Mouse (Mus musculus) kidney, postnatal 10 days (tissue): Measurements from ENCODE around the gene Prc1.
"Not testable (repeated sequence)": the region's sequence is repeated elsewhere in the genome, so short reads cannot be mapped to it uniquely, and the experiment has no call there.

Experiments used
- DNase-seq: peaks from one replicate; pipeline ENCODE4 v3.0.0; 2021; ENCODE audit warnings: mixed read lengths

Prc1 gene

GRCm38 (mm10) chr7:80287736-80288135 is 6.5 kb upstream of the Prc1 start:
- DNase-seq = no peak

- DNase-seq = no peak
Observed at GRCm38 (mm10) chr7:80294764-80295648, 756 bp downstream of the Prc1 start.

GRCm38 (mm10) chr7:80296462-80296861 is 2.2 kb downstream of the Prc1 start:
- DNase-seq = no peak

DNA sequence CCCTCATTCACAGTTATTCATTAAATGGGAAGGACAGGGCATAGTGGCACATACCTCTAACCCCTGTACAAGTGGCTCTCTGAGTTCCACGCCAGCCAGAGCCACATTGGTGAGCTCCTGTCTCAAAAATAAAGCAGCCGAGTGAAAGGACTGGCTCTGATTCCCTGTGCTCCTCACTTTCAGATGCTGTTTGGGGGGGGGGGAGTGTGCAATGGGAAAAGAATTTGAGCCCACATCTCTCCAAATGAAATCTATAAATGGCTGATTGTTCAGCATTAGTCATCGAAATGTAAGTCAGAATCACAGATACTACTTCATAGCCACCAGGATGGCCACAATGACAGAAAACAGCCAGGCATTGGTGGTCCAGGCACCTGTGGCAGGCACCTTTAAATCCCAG is 2.8 kb downstream of the Prc1 start:
- DNase-seq = no peak

GRCm38 (mm10) chr7:80298754-80299153 is 4.5 kb downstream of the Prc1 start:
- DNase-seq = no peak

DNA sequence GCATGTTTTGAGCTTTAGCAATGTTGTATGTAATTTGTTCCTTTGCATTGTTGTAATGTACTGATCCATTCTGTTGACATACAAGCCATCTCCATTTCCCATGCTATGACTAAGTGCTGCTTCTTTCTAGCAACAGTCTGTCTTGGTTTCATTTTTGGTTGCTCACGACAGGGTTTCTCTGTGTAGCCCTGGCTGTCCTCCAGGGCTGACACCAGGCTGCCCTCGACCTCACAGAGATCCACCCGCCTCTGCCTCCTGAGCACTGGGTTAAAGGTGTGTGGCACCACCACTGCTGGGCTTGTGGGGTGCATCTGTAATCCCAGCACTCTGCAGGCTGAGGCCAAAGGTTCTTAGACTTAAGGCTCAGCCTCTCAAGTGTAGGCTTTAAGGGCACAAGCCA is 5.3 kb downstream of the Prc1 start:
- DNase-seq = no peak

DNA sequence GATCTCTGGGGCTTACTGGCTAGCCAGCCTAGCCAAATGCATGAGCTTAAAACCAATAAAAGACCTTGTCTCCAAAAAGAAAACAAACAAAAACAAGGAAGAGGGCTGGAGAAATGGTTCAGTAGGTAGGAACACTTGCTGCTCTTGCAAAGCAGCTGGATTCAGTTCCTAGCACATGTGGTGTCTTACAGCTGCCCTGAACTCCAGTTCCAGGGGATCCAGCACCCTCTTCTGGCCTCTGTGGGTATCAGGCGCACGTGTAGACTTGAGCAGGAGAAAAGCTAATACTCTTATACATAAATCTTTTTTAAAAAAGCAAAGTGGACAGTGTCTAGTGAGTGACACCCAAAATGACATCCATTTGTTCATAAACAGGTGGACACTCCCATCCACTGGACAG is 7.3 kb downstream of the Prc1 start:
- no peak for DNase-seq

DNA sequence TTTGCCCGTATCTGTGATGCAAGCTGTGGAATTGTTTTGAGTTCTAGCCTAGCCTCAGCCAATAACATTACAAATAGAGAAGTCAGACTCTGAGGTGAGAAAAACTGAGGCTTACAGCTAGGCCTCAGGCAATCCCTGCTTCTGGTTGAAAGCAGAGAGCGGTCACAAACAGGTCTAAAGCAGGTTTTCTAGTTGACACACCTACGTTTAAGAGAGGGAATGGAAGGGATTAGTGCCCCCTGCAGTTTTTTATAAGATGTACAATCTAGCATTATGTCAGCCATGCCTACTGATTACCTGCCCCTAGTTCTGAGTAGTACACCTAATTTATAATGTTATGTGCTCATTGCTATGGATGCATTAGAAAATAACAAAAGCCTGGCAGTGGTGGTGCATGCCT is 13.5 kb downstream of the Prc1 start:
- no peak for DNase-seq

DNA sequence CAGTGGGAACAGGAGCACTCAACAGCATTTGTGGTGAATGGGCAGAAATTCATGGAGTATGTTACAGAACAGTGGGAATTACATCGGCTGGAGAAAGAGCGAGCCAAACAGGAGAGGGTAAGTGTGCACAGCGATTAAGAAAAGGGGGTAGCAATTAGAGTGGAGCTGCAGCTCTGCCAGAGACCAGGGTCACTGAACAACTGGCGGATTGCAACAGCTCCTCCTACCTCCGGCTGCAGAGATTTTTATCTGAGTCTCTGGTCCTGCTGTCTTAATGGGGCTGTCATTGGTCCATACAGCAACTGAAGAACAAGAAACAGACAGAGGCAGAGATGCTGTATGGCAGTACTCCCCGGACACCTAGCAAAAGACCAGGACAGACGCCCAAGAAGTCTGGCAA is 16.5 kb downstream of the Prc1 start:
- DNase-seq = no peak

- DNase-seq = no peak
Observed at GRCm38 (mm10) chr7:80315733-80316132, 21.5 kb downstream of the Prc1 start.

DNA sequence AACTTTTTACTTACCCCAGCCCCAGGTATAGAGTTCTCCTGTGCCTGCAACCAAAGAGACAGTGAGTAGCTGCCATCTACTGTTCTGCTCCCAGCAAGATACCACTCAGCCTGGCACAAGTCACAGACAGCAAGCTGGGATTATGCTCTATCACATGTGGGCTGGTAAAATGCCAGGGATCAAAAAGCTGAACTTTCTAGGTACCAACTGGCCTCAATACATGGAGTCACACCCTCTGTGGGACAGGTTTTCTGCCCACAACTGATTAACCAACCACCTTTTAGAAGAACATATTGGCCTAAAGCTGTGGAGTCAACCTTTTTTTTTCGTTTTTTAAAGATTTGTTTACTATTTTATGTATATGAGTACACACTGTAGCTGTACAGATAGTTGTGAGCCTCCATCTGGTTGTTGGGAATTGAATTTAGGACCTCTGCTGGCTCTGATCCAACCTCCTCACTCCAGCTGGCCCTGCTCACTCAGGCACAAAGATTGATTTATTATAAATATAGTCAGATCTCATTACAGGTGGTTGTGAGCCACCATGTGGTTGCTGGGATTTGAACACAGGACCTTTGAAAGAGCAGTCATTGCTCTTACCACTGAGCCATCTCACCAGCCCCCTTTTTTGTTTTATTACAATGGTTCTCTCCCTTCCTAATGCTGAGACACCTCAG is 23.3 kb downstream of the Prc1 start:
- DNase-seq = no peak

DNA sequence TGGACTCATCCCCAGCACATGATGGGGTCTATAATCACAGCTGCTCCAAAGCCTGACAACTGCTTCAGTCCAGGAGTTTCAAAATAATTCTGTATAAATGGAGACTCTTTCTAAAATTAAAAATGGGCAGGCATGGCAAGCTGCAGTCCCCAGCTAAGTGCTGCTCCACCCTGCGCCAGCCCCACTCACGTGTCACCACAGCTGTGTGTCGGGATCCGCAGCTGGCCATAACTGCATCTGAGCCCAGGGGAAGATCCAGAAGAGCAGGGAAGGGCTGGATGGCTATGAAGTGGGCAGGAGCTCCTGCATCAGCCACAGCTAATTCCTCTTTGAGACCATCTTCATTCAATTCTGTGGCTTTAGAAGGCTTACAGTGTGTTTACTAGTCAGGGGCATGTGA is 24.4 kb downstream of the Prc1 start:
- DNase-seq = no peak

- DNase-seq = no peak
Observed at GRCm38 (mm10) chr7:80319846-80320496, 25.7 kb downstream of the Prc1 start.

DNA sequence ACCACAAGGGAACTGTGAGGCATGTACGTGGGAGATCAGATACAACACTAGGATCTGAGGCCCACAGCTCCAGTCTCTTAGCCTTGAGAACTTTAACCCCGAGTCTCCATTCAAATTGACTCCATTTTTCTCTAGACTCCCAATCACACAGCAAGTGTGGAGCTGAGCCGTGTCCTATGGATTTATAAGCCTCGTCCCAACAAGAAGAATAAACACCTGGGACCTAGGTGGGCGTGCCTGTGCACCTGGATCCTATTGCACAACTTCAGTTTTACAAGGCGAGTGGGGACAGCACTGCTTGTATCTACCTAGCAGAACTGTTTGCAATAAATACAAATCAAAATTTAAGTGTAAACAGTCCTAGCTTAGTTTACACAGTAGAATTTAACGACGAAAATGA is 29.1 kb downstream of the Prc1 start:
- no peak for DNase-seq

GRCm38 (mm10) chr7:80324043-80324815 is 30.0 kb downstream of the Prc1 start, which contains the start of gene Rccd1:
Gene Rccd1, minus strand, starts transcription at chr7:80324454.
- DNase-seq = peak; percentile 98

DNA sequence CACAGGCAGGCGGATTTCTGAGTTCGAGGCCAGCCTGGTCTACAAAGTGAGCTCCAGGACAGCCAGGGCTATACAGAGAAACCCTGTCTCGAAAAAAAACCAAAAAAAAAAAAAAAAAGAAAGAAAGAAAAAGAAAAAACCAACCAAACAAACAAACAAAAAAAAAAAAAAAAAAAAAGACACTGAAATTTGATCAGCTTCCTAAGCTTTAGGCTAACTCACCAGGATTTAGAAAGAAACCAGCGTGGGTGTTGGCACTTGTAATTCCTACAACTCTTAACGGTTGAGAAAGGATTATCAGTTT is 30.5 kb downstream of the Prc1 start:
- not testable (repeated sequence) for DNase-seq

DNA sequence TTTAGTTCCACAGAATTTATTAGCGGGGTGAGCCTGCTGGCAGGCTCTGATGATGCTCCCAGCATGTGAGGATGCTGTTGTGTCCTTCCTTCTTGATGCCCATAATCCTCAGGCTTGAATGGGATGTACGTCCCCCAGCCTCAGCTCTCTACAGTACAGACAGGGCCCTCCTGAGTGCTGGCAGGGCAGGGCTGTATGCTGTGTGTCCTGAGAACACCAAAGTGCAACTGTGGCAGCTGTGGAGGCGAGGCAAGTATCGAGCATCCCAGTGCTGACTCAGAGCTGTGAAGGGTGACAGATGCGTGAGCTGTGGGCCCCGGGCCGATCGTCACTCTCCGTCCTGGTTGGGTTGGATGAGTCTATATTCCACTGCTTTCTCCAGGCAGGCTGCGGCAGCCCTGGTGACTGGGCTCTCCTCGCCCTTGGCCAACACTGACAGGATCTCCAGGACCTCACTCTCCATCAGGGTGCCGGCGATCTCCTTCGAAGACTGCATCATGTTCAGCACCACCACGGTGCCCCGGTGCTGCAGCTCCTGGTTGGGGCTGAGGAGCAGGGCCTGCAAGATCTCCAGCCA is 31.1 kb downstream of the Prc1 start:
- DNase-seq = no peak

DNA sequence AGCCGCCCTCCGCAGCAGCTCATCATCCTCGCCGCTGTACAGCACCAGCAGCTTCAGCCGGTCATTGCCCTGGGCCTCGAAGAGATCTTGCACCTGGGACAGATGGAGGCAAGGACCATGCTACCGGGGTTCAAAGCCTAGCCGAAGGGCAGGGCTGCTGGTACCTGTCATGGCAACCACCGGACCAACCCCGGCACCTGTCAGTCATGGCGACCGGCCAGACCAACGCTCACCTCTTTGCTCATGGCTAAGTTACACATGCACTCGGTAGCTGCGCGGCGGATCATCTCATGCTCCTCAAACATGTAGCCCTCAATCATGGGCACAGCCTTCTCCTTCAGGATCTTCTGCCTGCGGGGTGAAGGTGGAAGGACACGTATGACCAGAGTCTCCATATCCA is 31.8 kb downstream of the Prc1 start:
- DNase-seq = no peak

DNA sequence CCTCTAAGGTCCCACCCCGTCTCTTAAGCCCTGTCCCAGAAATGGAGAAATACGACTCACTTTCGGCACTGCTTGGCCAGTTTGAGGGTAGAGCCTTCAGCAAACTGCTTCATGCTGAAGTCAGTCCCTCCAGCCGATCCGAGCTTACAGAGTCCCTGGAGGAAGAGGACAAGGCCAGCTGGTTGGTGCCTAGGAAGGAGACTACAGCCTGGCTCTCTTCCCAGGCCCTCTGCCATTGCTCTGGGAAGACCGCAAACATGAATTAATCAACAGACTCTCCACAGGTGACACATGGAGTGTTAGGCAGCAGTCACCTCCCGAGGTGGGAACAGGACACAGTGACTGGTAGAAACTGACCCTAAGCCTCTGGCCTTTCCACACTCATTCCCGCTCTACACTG is 36.0 kb downstream of the Prc1 start:
- no peak for DNase-seq

GRCm38 (mm10) chr7:80331433-80331832 is 37.2 kb downstream of the Prc1 start:
- DNase-seq = no peak

- DNase-seq = no peak
Observed at GRCm38 (mm10) chr7:80334848-80335247, 40.6 kb downstream of the Prc1 start.

DNA sequence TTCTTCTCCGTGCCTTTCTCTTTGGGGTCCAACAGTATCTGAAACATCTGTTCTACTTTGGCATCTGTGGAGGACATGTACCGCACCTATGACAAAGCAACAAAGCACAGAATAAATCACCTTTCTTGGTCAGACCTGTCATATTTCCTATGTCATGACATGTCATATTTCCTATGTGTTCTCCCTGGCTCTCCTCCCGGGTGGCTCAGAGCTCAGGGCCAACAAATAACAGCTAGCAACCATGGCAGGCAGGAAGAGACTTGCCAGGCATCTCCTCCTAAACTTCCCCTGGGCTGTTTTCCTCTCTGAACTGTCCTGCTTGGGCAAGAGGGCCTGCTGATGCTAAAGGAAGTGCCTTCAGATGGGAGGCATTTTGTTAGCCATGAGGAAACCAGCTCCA is 42.7 kb downstream of the Prc1 start:
- no peak for DNase-seq

DNA sequence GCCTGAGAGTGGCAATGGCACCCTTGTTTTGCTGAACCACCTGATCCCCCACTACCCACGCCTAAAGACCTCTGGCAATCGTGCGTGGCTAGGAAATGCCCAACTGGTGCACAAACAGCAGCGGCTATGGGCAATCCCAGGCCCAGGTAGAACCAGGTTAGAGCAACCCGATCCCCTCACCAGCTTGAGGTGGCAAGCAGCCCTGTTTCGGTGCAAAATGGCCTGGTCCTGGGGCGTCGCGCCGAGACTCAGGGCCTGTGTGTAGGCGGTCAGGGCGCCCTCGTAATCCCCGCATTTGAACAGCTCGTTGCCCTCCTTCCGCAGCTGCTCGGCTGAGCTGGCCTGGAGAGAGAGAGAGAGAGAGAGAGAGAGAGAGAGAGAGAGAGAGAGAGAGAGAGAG is 45.1 kb downstream of the Prc1 start:
- peak; percentile 58 for DNase-seq
